Mouse (Mus musculus): ENCODE data around the gene Atg9b. TPM values are rescaled to one million over a fixed set of nuclear protein-coding genes. Genes with fewer than 3 reads are reported as not detected.

Atg9b gene
- total and polyA plus RNA-seq, 2 experiments from 2014 or later = 5.1 to 8.0 TPM

- no peak for ATAC-seq
- no peak for TF ChIP-seq CTCF (IDR thresholded peaks at IDR 0.05; ENCODE audit: low read depth)
- 31% methylated on average over 15 of the region's 15 CpGs for WGBS
- Histone ChIP-seq H3K4me2 (ENCODE audit: low read depth) (peak overlapping the region; percentile 88), H3K27me3 (ENCODE audit: insufficient read depth, low read length) (no peaks in the 10 kb centered on the region), H3K4me3 (ENCODE audit: low read depth, low read length) (peak overlapping the region; percentile 78), H3K9ac (peak overlapping the region; percentile 67), H3K9me3 (ENCODE audit: low read length) (no peaks in the 10 kb centered on the region), H3K4me1 (ENCODE audit: insufficient read depth) (peaks cover 16% of the 10 kb centered on the region; the same call in 1 of the 2 replicates), H3K27ac (ENCODE audit: low read depth, low read length) (no peak overlapping the region; the same call in 1 of the 2 replicates), H3K36me3 (ENCODE audit: insufficient read depth) (no peaks in the 10 kb centered on the region)
- no peak for DNase-seq
Measured at GRCm38 (mm10) chr5:24350531-24351250, 41.3 kb downstream of the Atg9b start.

GRCm38 (mm10) chr5:24350073-24350472 lies 41.9 kb downstream of the Atg9b start:
- Histone ChIP-seq H3K4me2 (ENCODE audit: low read depth) (peak overlapping the region; percentile 88), H3K27me3 (ENCODE audit: insufficient read depth, low read length) (no peaks in the 10 kb centered on the region), H3K4me1 (ENCODE audit: insufficient read depth) (peaks cover 16% of the 10 kb centered on the region; the same call in 1 of the 2 replicates), H3K9me3 (ENCODE audit: low read length) (no peaks in the 10 kb centered on the region), H3K4me3 (ENCODE audit: low read depth, low read length) (no peak overlapping the region), H3K27ac (ENCODE audit: low read depth, low read length) (no peak overlapping the region), H3K36me3 (ENCODE audit: insufficient read depth) (no peaks in the 10 kb centered on the region), H3K9ac (no peak overlapping the region)
- WGBS = 63% methylated on average over 3 of the region's 3 CpGs
- ATAC-seq (no peak), DNase-seq (no peak)
- TF ChIP-seq CTCF (IDR thresholded peaks at IDR 0.05; ENCODE audit: low read depth) = no peak

GRCm38 (mm10) chr5:24348546-24348945 lies 43.4 kb downstream of the Atg9b start:
- DNase-seq (peak; percentile 33), ATAC-seq (no peak)
- H3K36me3 ChIP-seq (ENCODE audit: insufficient read depth) = no peaks in the 10 kb centered on the region
- H3K27me3 ChIP-seq (ENCODE audit: insufficient read depth, low read length) = no peaks in the 10 kb centered on the region
- no peak overlapping the region for H3K27ac ChIP-seq (ENCODE audit: low read depth, low read length)
- H3K9me3 ChIP-seq (ENCODE audit: low read length) = no peaks in the 10 kb centered on the region
- TF ChIP-seq CTCF (IDR thresholded peaks at IDR 0.05; ENCODE audit: low read depth) = no peak
- H3K4me1 ChIP-seq (ENCODE audit: insufficient read depth) = peaks cover 30% of the 10 kb centered on the region
- WGBS = 2% methylated on average over 28 of the region's 30 CpGs
- peak overlapping the region; percentile 99 for H3K4me2 ChIP-seq (ENCODE audit: low read depth)
- H3K9ac ChIP-seq = peak overlapping the region; percentile 60
- peak overlapping the region; percentile 55 for H3K4me3 ChIP-seq (ENCODE audit: low read depth, low read length)

- Histone ChIP-seq H3K27me3 (ENCODE audit: insufficient read depth, low read length) (no peaks in the 10 kb centered on the region), H3K27ac (ENCODE audit: low read depth, low read length) (no peak overlapping the region), H3K4me2 (ENCODE audit: low read depth) (peak overlapping the region; percentile 99), H3K36me3 (ENCODE audit: insufficient read depth) (no peaks in the 10 kb centered on the region), H3K4me3 (ENCODE audit: low read depth, low read length) (peak overlapping the region; percentile 55), H3K4me1 (ENCODE audit: insufficient read depth) (peaks cover 31% of the 10 kb centered on the region), H3K9ac (peak overlapping the region; percentile 60), H3K9me3 (ENCODE audit: low read length) (no peaks in the 10 kb centered on the region)
- ATAC-seq (peak; percentile 7; the same call in 1 of the 2 replicates), DNase-seq (peak; percentile 56)
- TF ChIP-seq CTCF (IDR thresholded peaks at IDR 0.05; ENCODE audit: low read depth) = no peak
- WGBS = 4% methylated on average over 41 of the region's 41 CpGs
Measured at GRCm38 (mm10) chr5:24348128-24348527, 43.8 kb downstream of the Atg9b start.

- Histone ChIP-seq H3K36me3 (ENCODE audit: insufficient read depth) (no peaks in the 10 kb centered on the region), H3K9ac (no peak overlapping the region), H3K4me2 (ENCODE audit: low read depth) (peak overlapping the region; percentile 99), H3K4me1 (ENCODE audit: insufficient read depth) (peaks cover 25% of the 10 kb centered on the region), H3K27me3 (ENCODE audit: insufficient read depth, low read length) (no peaks in the 10 kb centered on the region), H3K27ac (ENCODE audit: low read depth, low read length) (no peak overlapping the region), H3K4me3 (ENCODE audit: low read depth, low read length) (no peak overlapping the region), H3K9me3 (ENCODE audit: low read length) (no peaks in the 10 kb centered on the region)
- ATAC-seq (no peak), DNase-seq (no peak)
- TF ChIP-seq CTCF (IDR thresholded peaks at IDR 0.05; ENCODE audit: low read depth) = no peak
- WGBS = 63% methylated on average over 7 of the region's 7 CpGs
Measured at GRCm38 (mm10) chr5:24347186-24347875, 44.6 kb downstream of the Atg9b start.

- Histone ChIP-seq H3K4me3 (ENCODE audit: low read depth, low read length) (no peak overlapping the region), H3K4me2 (ENCODE audit: low read depth) (no peak overlapping the region), H3K9ac (no peak overlapping the region), H3K27me3 (ENCODE audit: insufficient read depth, low read length) (no peaks in the 10 kb centered on the region), H3K9me3 (ENCODE audit: low read length) (no peaks in the 10 kb centered on the region), H3K4me1 (ENCODE audit: insufficient read depth) (peaks cover 23% of the 10 kb centered on the region), H3K36me3 (ENCODE audit: insufficient read depth) (no peaks in the 10 kb centered on the region), H3K27ac (ENCODE audit: low read depth, low read length) (no peak overlapping the region)
- no peak for ATAC-seq
- 88% methylated on average over 7 of the region's 7 CpGs for WGBS
- TF ChIP-seq CTCF (IDR thresholded peaks at IDR 0.05; ENCODE audit: low read depth) = no peak
- no peak for DNase-seq
Measured at GRCm38 (mm10) chr5:24346313-24346712, 45.6 kb downstream of the Atg9b start.

All from forebrain, postnatal 0 days (tissue).